Mouse (Mus musculus): ENCODE data around the gene Cblb.

- TF ChIP-seq POLR2A (IDR thresholded peaks at IDR 0.05; ENCODE audit: control insufficient read depth, extremely low read depth, insufficient read depth, low read length, poor library complexity) (no peak), CTCF (IDR thresholded peaks at IDR 0.05; ENCODE audit: borderline replicate concordance, control insufficient read depth, extremely low read depth, insufficient read depth, low read length, poor library complexity) (no peak)
Observed at GRCm38 (mm10) chr16:52143101-52143500, 112.1 kb downstream of the Cblb start.

Measured in thymus, adult 2 months (tissue).